ENCODE assay signal across 8 mouse cellular contexts in genomic region chr4:138282834-138283233, GRCm38 (mm10). TPM values are rescaled to one million over a fixed set of nuclear protein-coding genes. Genes with fewer than 3 reads are reported as not detected.
DNase-seq lines count a peak whose midpoint lies in the region; ATAC-seq and TF ChIP-seq lines count a peak whose summit lies in the region.

No protein-coding gene starts in this region.

- peak; percentile 80 for ATAC-seq in G1E (ENCODE audit: extremely low read depth, insufficient number of reproducible peaks, low FRiP score, poor library complexity, severe bottlenecking)
- peak; percentile 51 for ATAC-seq in embryonic facial prominence, embryonic 14.5 days (ENCODE audit: low read depth)
- ATAC-seq in heart, postnatal 0 days (ENCODE audit: insufficient read depth, low read depth) = peak; percentile 73
- ATAC-seq in lung, embryonic 16.5 days (ENCODE audit: low read depth) = peak; percentile 81

- H3K4me3 ChIP-seq in G1E (ENCODE audit: low read depth, low read length) = no peak overlapping the region
- no peak overlapping the region for H3K4me3 ChIP-seq in embryonic facial prominence, embryonic 14.5 days (ENCODE audit: low read depth, low read length)
- no peak overlapping the region for H3K4me3 ChIP-seq in heart, postnatal 0 days (ENCODE audit: low read depth, low read length)
- H3K4me3 ChIP-seq in layer of hippocampus, adult 2 months = no peak overlapping the region
- H3K4me3 ChIP-seq in lung, embryonic 16.5 days (ENCODE audit: low read length) = no peak overlapping the region

- H3K9ac ChIP-seq in embryonic facial prominence, embryonic 14.5 days (ENCODE audit: low read depth, low read length) = no peak overlapping the region
- no peak overlapping the region for H3K9ac ChIP-seq in heart, postnatal 0 days (replicated peaks; ENCODE audit: low read depth, low read length)
- no peak overlapping the region for H3K9ac ChIP-seq in lung, embryonic 16.5 days (ENCODE audit: low read length)

- H3K4me2 ChIP-seq in embryonic facial prominence, embryonic 14.5 days (ENCODE audit: low read depth, low read length) = no peak overlapping the region
- H3K4me2 ChIP-seq in heart, postnatal 0 days (ENCODE audit: low read depth, low read length) = no peak overlapping the region
- no peak overlapping the region for H3K4me2 ChIP-seq in lung, embryonic 16.5 days (ENCODE audit: low read depth, low read length)

- H3K36me3 ChIP-seq in G1E (replicated peaks) = no peaks in the 10 kb centered on the region
- no peaks in the 10 kb centered on the region for H3K36me3 ChIP-seq in embryonic facial prominence, embryonic 14.5 days (ENCODE audit: control insufficient read depth, insufficient read depth, low read length)
- H3K36me3 ChIP-seq in heart, postnatal 0 days (replicated peaks; ENCODE audit: control insufficient read depth, insufficient read depth, low read length) = no peaks in the 10 kb centered on the region
- H3K36me3 ChIP-seq in lung, embryonic 16.5 days (ENCODE audit: control insufficient read depth, insufficient read depth, low read length) = no peaks in the 10 kb centered on the region

- no peak overlapping the region for H3K27ac ChIP-seq in embryonic facial prominence, embryonic 14.5 days (replicated peaks; ENCODE audit: low read depth, low read length)
- H3K27ac ChIP-seq in heart, postnatal 0 days (ENCODE audit: low read depth) = no peak overlapping the region
- no peak overlapping the region for H3K27ac ChIP-seq in layer of hippocampus, adult 2 months
- no peak overlapping the region for H3K27ac ChIP-seq in lung, embryonic 16.5 days (ENCODE audit: low read length)

- H3K9me3 ChIP-seq in G1E (replicated peaks) = no peaks in the 10 kb centered on the region
- no peaks in the 10 kb centered on the region for H3K9me3 ChIP-seq in embryonic facial prominence, embryonic 14.5 days (ENCODE audit: control insufficient read depth, low read length)
- H3K9me3 ChIP-seq in heart, postnatal 0 days (replicated peaks; ENCODE audit: control insufficient read depth, low read length) = no peaks in the 10 kb centered on the region
- H3K9me3 ChIP-seq in lung, embryonic 16.5 days (ENCODE audit: control insufficient read depth, low read length) = peaks cover 3% of the 10 kb centered on the region; the same call in 1 of the 2 replicates

- TF ChIP-seq CTCF in G1E (IDR thresholded peaks at IDR 0.05; ENCODE audit: low read depth, low read length) = peak; percentile 99
- TF ChIP-seq CTCF in heart, postnatal 0 days (IDR thresholded peaks at IDR 0.05; ENCODE audit: low read depth) = peak; percentile 100
- TF ChIP-seq CTCF in layer of hippocampus, adult 2 months (conservative IDR thresholded peaks at IDR 0.05) = peak; percentile 94

- peaks cover 3% of the 10 kb centered on the region for H3K4me1 ChIP-seq in G1E (ENCODE audit: insufficient read depth, low read depth, low read length)
- H3K4me1 ChIP-seq in embryonic facial prominence, embryonic 14.5 days (ENCODE audit: control insufficient read depth, insufficient read depth, low read length) = no peaks in the 10 kb centered on the region
- H3K4me1 ChIP-seq in heart, postnatal 0 days (ENCODE audit: control insufficient read depth, insufficient read depth) = no peaks in the 10 kb centered on the region
- H3K4me1 ChIP-seq in lung, embryonic 16.5 days (replicated peaks; ENCODE audit: control insufficient read depth, insufficient read depth, low read length) = no peaks in the 10 kb centered on the region

- no peak for TF ChIP-seq EP300 in heart, postnatal 0 days (IDR thresholded peaks at IDR 0.05; ENCODE audit: low read depth)

- DNase-seq in G1E (ENCODE audit: low spot score) = peak; percentile 82
- peak; percentile 55 to 74 for DNase-seq in adrenal gland, postnatal 36 days
- peak; percentile 83 for DNase-seq in embryonic facial prominence, embryonic 14.5 days (ENCODE audit: low spot score)
- peak; percentile 86 for DNase-seq in heart, postnatal 0 days (ENCODE audit: low spot score)
- peak; percentile 55 to 80 for DNase-seq in layer of hippocampus, adult 2 months (ENCODE audit: low spot score in 2 of 2)
- DNase-seq in retina, embryonic 14.5 days (ENCODE audit: low spot score) = peak; percentile 92
- peak; percentile 33 to 48 for DNase-seq in urinary bladder, postnatal 36 days (ENCODE audit: low spot score in 2 of 2)

- peaks cover 32% of the 10 kb centered on the region; the same call in 1 of the 2 replicates for H3K27me3 ChIP-seq in G1E (ENCODE audit: insufficient read depth, low read length)
- no peaks in the 10 kb centered on the region for H3K27me3 ChIP-seq in embryonic facial prominence, embryonic 14.5 days (replicated peaks; ENCODE audit: control insufficient read depth, insufficient read depth, low read length)
- no peaks in the 10 kb centered on the region for H3K27me3 ChIP-seq in heart, postnatal 0 days (ENCODE audit: control insufficient read depth, insufficient read depth, low read length)
- H3K27me3 ChIP-seq in lung, embryonic 16.5 days (ENCODE audit: control insufficient read depth, insufficient read depth, low read depth, low read length) = no peaks in the 10 kb centered on the region

- WGBS in embryonic facial prominence, embryonic 14.5 days = 32% methylated on average over 4 of the region's 4 CpGs
- WGBS in heart, postnatal 0 days = 26% methylated on average over 4 of the region's 4 CpGs
- 29% methylated on average over 4 of the region's 4 CpGs for WGBS in lung, embryonic 16.5 days

RNA-seq across cellular contexts. Expression of gene Ddost, which starts 21.7 kb away (rescaled TPM):
- total RNA-seq in G1E (2014; fragmentation: Nextera tagmentation) (159 and 162 TPM in 2 replicates), G1E (2017) (63.3 and 81.3 TPM in 2 replicates)
- polyA plus RNA-seq in G1E (2012) = 93.2 and 99.4 TPM in 2 replicates
- 100 to 1,000 TPM; 127 to 132 TPM for total RNA-seq in adrenal gland, postnatal 36 days (2021)
- 332 and 343 TPM in 2 replicates for polyA plus RNA-seq in embryonic facial prominence, embryonic 14.5 days (2014; fragmentation: Nextera tagmentation; extraction: Ambion mirVana)
- 163 and 216 TPM in 2 replicates for total RNA-seq in heart, postnatal 0 days (2014; rRNA removed; ENCODE audit: low replicate concordance)
- polyA plus RNA-seq in heart, postnatal 0 days (2015; fragmentation: Nextera tagmentation; extraction: Ambion mirVana) = 146 and 150 TPM in 2 replicates
- total RNA-seq in layer of hippocampus, adult 2 months (2021) = 10 to 100 TPM; 93.1 to 93.5 TPM
- 402 TPM in 2 replicates for polyA plus RNA-seq in lung, embryonic 16.5 days (2015; fragmentation: Nextera tagmentation; extraction: Ambion mirVana)

RNA-seq across cellular contexts. Expression of gene Kif17, which starts 32.6 kb away (rescaled TPM):
- total RNA-seq in G1E (2014; fragmentation: Nextera tagmentation) (not detected in 2 replicates), G1E (2017) (0.16 TPM in 1 of 2 replicates, not detected in the other)
- 0.13 and 0.16 TPM in 2 replicates for polyA plus RNA-seq in G1E (2012)
- 1 to 10 TPM; 1.6 to 3.5 TPM for total RNA-seq in adrenal gland, postnatal 36 days (2021)
- polyA plus RNA-seq in embryonic facial prominence, embryonic 14.5 days (2014; fragmentation: Nextera tagmentation; extraction: Ambion mirVana) = 0.71 and 1.6 TPM in 2 replicates
- 0.08 and 0.11 TPM in 2 replicates for total RNA-seq in heart, postnatal 0 days (2014; rRNA removed; ENCODE audit: low replicate concordance)
- polyA plus RNA-seq in heart, postnatal 0 days (2015; fragmentation: Nextera tagmentation; extraction: Ambion mirVana) = 0.11 and 0.14 TPM in 2 replicates
- 10 to 100 TPM; 22.0 to 22.3 TPM for total RNA-seq in layer of hippocampus, adult 2 months (2021)
- 2.9 and 3.0 TPM in 2 replicates for polyA plus RNA-seq in lung, embryonic 16.5 days (2015; fragmentation: Nextera tagmentation; extraction: Ambion mirVana)

RNA-seq across cellular contexts. Expression of gene Sh2d5, which starts 32.6 kb away (rescaled TPM):
- total RNA-seq in G1E (2014; fragmentation: Nextera tagmentation) (0.68 and 2.0 TPM in 2 replicates), G1E (2017) (0.55 and 0.99 TPM in 2 replicates)
- polyA plus RNA-seq in G1E (2012) = 0.61 and 0.81 TPM in 2 replicates
- 1 to 10 TPM in 1 of 2 experiments, under 1 TPM in 1; 0.92 to 2.9 TPM for total RNA-seq in adrenal gland, postnatal 36 days (2021)
- 0.35 and 0.85 TPM in 2 replicates for polyA plus RNA-seq in embryonic facial prominence, embryonic 14.5 days (2014; fragmentation: Nextera tagmentation; extraction: Ambion mirVana)
- 1.4 TPM in 1 of 2 replicates, not detected in the other for total RNA-seq in heart, postnatal 0 days (2014; rRNA removed; ENCODE audit: low replicate concordance)
- 0.07 and 0.18 TPM in 2 replicates for polyA plus RNA-seq in heart, postnatal 0 days (2015; fragmentation: Nextera tagmentation; extraction: Ambion mirVana)
- total RNA-seq in layer of hippocampus, adult 2 months (2021) = 10 to 100 TPM; 49.1 to 52.7 TPM
- 0.20 and 0.25 TPM in 2 replicates for polyA plus RNA-seq in lung, embryonic 16.5 days (2015; fragmentation: Nextera tagmentation; extraction: Ambion mirVana)

RNA-seq across cellular contexts. Expression of gene Pink1, which starts 43.3 kb away (rescaled TPM):
- total RNA-seq in G1E (2014; fragmentation: Nextera tagmentation) = 9.3 and 15.0 TPM in 2 replicates
- 19.4 and 27.0 TPM in 2 replicates for total RNA-seq in G1E (2017)
- 26.5 and 30.1 TPM in 2 replicates for polyA plus RNA-seq in G1E (2012)
- total RNA-seq in adrenal gland, postnatal 36 days (2021) = 100 to 1,000 TPM; 141 to 211 TPM
- polyA plus RNA-seq in embryonic facial prominence, embryonic 14.5 days (2014; fragmentation: Nextera tagmentation; extraction: Ambion mirVana) = 30.5 and 32.6 TPM in 2 replicates
- 302 and 330 TPM in 2 replicates for total RNA-seq in heart, postnatal 0 days (2014; rRNA removed; ENCODE audit: low replicate concordance)
- polyA plus RNA-seq in heart, postnatal 0 days (2015; fragmentation: Nextera tagmentation; extraction: Ambion mirVana) = 152 and 159 TPM in 2 replicates
- total RNA-seq in layer of hippocampus, adult 2 months (2021) = 100 to 1,000 TPM; 245 to 254 TPM
- polyA plus RNA-seq in lung, embryonic 16.5 days (2015; fragmentation: Nextera tagmentation; extraction: Ambion mirVana) = 44.1 and 49.4 TPM in 2 replicates

Comparison
In these comparisons a context has a peak if more than half of its experiments do, and no peak if none do; other contexts are left out.
1. DNase-seq: peak in every context shown above with its lines; median percentile 92 in retina, embryonic 14.5 days; 86 in heart, postnatal 0 days; 83 in embryonic facial prominence, embryonic 14.5 days; 82 in G1E; 68 in layer of hippocampus, adult 2 months; 64 in adrenal gland, postnatal 36 days; 40 in urinary bladder, postnatal 36 days.
2. RNA of gene Kif17, which starts 32.6 kb away (total RNA-seq): 22.0 to 22.3 TPM in layer of hippocampus, adult 2 months; 1.6 to 3.5 TPM in adrenal gland, postnatal 36 days, 0.16 TPM in G1E and 0.08 to 0.11 TPM in heart, postnatal 0 days; every median in the first group is over 4 times any median in the second.
3. RNA of gene Sh2d5, which starts 32.6 kb away (total RNA-seq): 49.1 to 52.7 TPM in layer of hippocampus, adult 2 months; 0.92 to 2.9 TPM in adrenal gland, postnatal 36 days, 1.4 TPM in heart, postnatal 0 days and 0.55 to 2.0 TPM in G1E; every median in the first group is over 10 times any median in the second.
4. Peak in every context shown above with its lines, with median percentiles within 50 percentile points of each other: ATAC-seq and CTCF ChIP-seq.